Mouse (Mus musculus) right cerebral cortex, adult 18-20 months (tissue): Measurements from ENCODE around the gene Prss41.

Experiments
- DNase-seq: peaks from one replicate; pipeline ENCODE4 v3.0.0; 2022; ENCODE audit warnings: mixed read lengths

Gene Prss41

GRCm38 (mm10) chr17:23823614-23824013, 20.4 kb downstream of the Prss41 start:
- no peak for DNase-seq

- DNase-seq: no peak
These were observed 21.0 kb downstream of the Prss41 start for GRCm38 (mm10) chr17:23823018-23823417.

GRCm38 (mm10) chr17:23822094-23822493, 21.9 kb downstream of the Prss41 start:
- no peak for DNase-seq

- DNase-seq: no peak
These were observed 23.2 kb downstream of the Prss41 start for GRCm38 (mm10) chr17:23820731-23821130.

- DNase-seq: no peak
These were observed 24.7 kb downstream of the Prss41 start for GRCm38 (mm10) chr17:23819235-23819634.

- no peak for DNase-seq
These were observed 25.4 kb downstream of the Prss41 start for GRCm38 (mm10) chr17:23818579-23818978.

GRCm38 (mm10) chr17:23815641-23816040, 28.3 kb downstream of the Prss41 start:
- DNase-seq: no peak

- no peak for DNase-seq
These were observed 36.1 kb downstream of the Prss41 start for GRCm38 (mm10) chr17:23807918-23808317.

- DNase-seq: peak; percentile 31
These were observed 37.1 kb downstream of the Prss41 start for GRCm38 (mm10) chr17:23806867-23807266.

- no peak for DNase-seq
These were observed 39.4 kb downstream of the Prss41 start for GRCm38 (mm10) chr17:23804426-23805085.

GRCm38 (mm10) chr17:23803366-23804041, 40.5 kb downstream of the Prss41 start:
- no peak for DNase-seq

- peak; percentile 99 for DNase-seq
These were observed 41.1 kb downstream of the Prss41 start for GRCm38 (mm10) chr17:23802746-23803365.

GRCm38 (mm10) chr17:23801627-23802026, 42.3 kb downstream of the Prss41 start:
- DNase-seq: no peak

GRCm38 (mm10) chr17:23797316-23797715, 46.7 kb downstream of the Prss41 start:
- DNase-seq: no peak

- DNase-seq: no peak
These were observed 48.6 kb downstream of the Prss41 start for GRCm38 (mm10) chr17:23795323-23795722.

GRCm38 (mm10) chr17:23791079-23791357, 53.0 kb downstream of the Prss41 start:
- no peak for DNase-seq

GRCm38 (mm10) chr17:23790269-23791078, 53.5 kb downstream of the Prss41 start, which contains the start of gene Srrm2:
Gene Srrm2, plus strand, starts transcription at chr17:23790532.
- DNase-seq: peak; percentile 54

GRCm38 (mm10) chr17:23789749-23790268, 54.2 kb downstream of the Prss41 start:
- DNase-seq: no peak

GRCm38 (mm10) chr17:23788973-23789372, 55.0 kb downstream of the Prss41 start:
- no peak for DNase-seq
